Mouse (Mus musculus): ENCODE measurements at regions not wholly inside any gene's neighbourhood (a gene's known extent, or its start where the extent isn't known, plus 50 kb on each side); places are given as distances from the start of the nearest gene placed in this dataset.

GRCm38 (mm10) chr9:122626346-122626745 lies 120.8 kb upstream of the Topaz1 start:
- no peak for TF ChIP-seq POLR2A (IDR thresholded peaks at IDR 0.05; ENCODE audit: insufficient read depth, low read length)
- no peak for TF ChIP-seq CTCF (IDR thresholded peaks at IDR 0.05; ENCODE audit: low read depth, low read length)
